Mouse (Mus musculus): ENCODE measurements around the gene Nhlh1. TPM values are rescaled to one million over a fixed set of nuclear protein-coding genes. Genes with fewer than 3 reads are reported as not detected.

Nhlh1 gene
- polyA plus RNA-seq, 1 experiment: 0.02 TPM

DNA sequence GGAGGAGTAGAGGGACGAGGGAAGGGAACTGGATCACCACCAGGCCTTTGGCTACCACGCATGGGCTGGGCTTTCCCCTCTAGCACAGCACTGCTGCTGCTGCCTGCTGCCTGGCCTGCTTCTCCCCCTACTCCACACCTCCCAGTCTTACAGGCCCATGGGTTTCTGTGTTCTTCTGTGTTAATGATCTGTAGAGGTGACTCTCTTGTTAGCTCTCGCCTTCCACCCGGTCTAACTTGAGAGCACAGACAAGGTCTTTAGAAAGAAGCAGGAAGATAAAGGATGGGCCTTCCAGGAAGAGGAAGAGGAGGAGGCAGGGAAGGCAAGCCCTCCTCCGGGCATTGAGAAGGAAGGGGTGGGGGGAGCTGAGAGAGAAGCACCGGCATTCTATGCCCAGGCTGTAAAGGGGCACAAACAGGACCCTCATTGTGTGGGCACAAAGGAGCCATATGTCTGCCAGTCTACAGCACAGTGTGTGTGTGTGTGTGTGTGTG lies 9.1 kb downstream of the Nhlh1 start:
- Histone ChIP-seq H3K79me2 (ENCODE audit: control insufficient read depth, insufficient read depth) (no peaks in the 10 kb centered on the region), H3K27me3 (ENCODE audit: control insufficient read depth, insufficient read depth, insufficient read length) (peaks cover 4% of the 10 kb centered on the region), H3K4me2 (ENCODE audit: low read depth) (no peak overlapping the region), H3ac (ENCODE audit: control insufficient read depth, insufficient read length) (no peak overlapping the region), H3K4me3 (no peak overlapping the region), H3K36me3 (ENCODE audit: control insufficient read depth, insufficient read depth) (no peaks in the 10 kb centered on the region)
- no peak for TF ChIP-seq REST (IDR thresholded peaks at IDR 0.05; ENCODE audit: insufficient read depth, insufficient read length)
- TF ChIP-seq E2F4 (IDR thresholded peaks at IDR 0.05; ENCODE audit: insufficient read depth): no peak
- no peak for TF ChIP-seq SRF (IDR thresholded peaks at IDR 0.05; ENCODE audit: control insufficient read depth, insufficient read length, low read depth)
- no peak for TF ChIP-seq POLR2AphosphoS2 (IDR thresholded peaks at IDR 0.05; ENCODE audit: insufficient read length, low read depth)
- TF ChIP-seq POLR2A (IDR thresholded peaks at IDR 0.05; ENCODE audit: insufficient read length, low read depth): no peak
- no peak for TF ChIP-seq CEBPB (IDR thresholded peaks at IDR 0.05; ENCODE audit: insufficient read depth, poor library complexity, severe bottlenecking)
- no peak for TF ChIP-seq TCF3 (IDR thresholded peaks at IDR 0.05; ENCODE audit: insufficient read length, low read depth)
- no peak for TF ChIP-seq MAX (IDR thresholded peaks at IDR 0.05; ENCODE audit: low read depth)
- TF ChIP-seq USF1 (IDR thresholded peaks at IDR 0.05; ENCODE audit: low read depth): no peak
- TF ChIP-seq MYOG (IDR thresholded peaks at IDR 0.05; ENCODE audit: control insufficient read depth in 1 of 3, insufficient read depth in 1 of 3, insufficient read length in 2 of 3, low read depth in 2 of 3): no peak
- TF ChIP-seq MYOD1 (IDR thresholded peaks at IDR 0.05; ENCODE audit: control insufficient read depth in 1 of 3, insufficient read length in 2 of 3, low read depth in 2 of 3): no peak
- TF ChIP-seq TCF12 (IDR thresholded peaks at IDR 0.05; ENCODE audit: insufficient read depth, poor library complexity, severe bottlenecking): no peak

DNA sequence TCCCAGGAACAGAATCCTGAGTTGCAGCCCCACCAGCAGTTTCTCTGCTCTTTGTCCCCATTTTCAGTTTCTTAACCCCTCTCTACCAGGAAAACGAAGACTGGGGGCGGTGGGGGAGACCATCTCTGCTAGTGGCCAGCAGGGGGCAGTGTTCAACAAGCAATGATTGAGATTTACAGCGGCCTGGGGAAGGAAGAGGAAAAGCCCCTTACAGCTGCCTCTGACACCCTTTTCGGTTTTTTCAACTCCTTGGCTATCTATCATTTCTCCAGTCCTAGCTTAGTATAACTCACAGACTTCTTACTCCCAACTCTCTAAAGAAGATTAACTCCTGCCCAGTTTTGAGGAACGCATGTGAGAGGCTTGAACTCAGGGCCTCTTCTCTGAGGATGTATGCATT lies 10.4 kb downstream of the Nhlh1 start:
- Histone ChIP-seq H3K27me3 (ENCODE audit: control insufficient read depth, insufficient read depth, insufficient read length) (peaks cover 4% of the 10 kb centered on the region), H3K79me2 (ENCODE audit: control insufficient read depth, insufficient read depth) (no peaks in the 10 kb centered on the region), H3K4me3 (no peak overlapping the region), H3K4me2 (ENCODE audit: low read depth) (peak overlapping the region; percentile 36), H3ac (ENCODE audit: control insufficient read depth, insufficient read length) (no peak overlapping the region), H3K36me3 (ENCODE audit: control insufficient read depth, insufficient read depth) (no peaks in the 10 kb centered on the region)
- TF ChIP-seq POLR2A (IDR thresholded peaks at IDR 0.05; ENCODE audit: insufficient read length, low read depth): no peak

DNA sequence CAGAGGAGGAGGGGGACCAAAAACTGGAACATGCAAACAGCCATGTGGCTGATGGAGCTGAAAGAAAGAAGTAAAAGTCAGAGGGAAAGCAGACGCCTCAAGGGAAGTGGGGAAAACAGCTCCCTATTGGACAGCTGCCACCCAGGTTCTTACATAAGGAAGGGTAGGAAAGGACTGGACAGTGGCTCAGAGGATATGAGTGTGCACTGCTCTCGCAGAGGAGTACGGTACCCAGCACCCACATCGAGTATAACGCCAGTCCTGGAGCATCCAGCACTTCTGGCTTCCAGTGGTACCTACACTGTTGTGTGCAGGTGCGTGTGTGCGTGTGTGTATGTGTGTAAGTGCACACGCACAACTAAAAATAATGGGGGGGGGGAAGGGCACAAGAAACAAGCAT lies 11.0 kb downstream of the Nhlh1 start:
- Histone ChIP-seq H3K27me3 (ENCODE audit: control insufficient read depth, insufficient read depth, insufficient read length) (peaks cover 4% of the 10 kb centered on the region), H3ac (ENCODE audit: control insufficient read depth, insufficient read length) (no peak overlapping the region), H3K4me2 (ENCODE audit: low read depth) (no peak overlapping the region), H3K4me3 (no peak overlapping the region), H3K79me2 (ENCODE audit: control insufficient read depth, insufficient read depth) (no peaks in the 10 kb centered on the region), H3K36me3 (ENCODE audit: control insufficient read depth, insufficient read depth) (no peaks in the 10 kb centered on the region)
- TF ChIP-seq E2F4 (IDR thresholded peaks at IDR 0.05; ENCODE audit: insufficient read depth): no peak
- TF ChIP-seq TCF3 (IDR thresholded peaks at IDR 0.05; ENCODE audit: insufficient read length, low read depth): no peak
- no peak for TF ChIP-seq REST (IDR thresholded peaks at IDR 0.05; ENCODE audit: insufficient read depth, insufficient read length)
- no peak for TF ChIP-seq USF1 (IDR thresholded peaks at IDR 0.05; ENCODE audit: low read depth)
- no peak for TF ChIP-seq MYOG (IDR thresholded peaks at IDR 0.05; ENCODE audit: control insufficient read depth in 1 of 3, insufficient read depth in 1 of 3, insufficient read length in 2 of 3, low read depth in 2 of 3)
- no peak for TF ChIP-seq MAX (IDR thresholded peaks at IDR 0.05; ENCODE audit: low read depth)
- TF ChIP-seq POLR2A (IDR thresholded peaks at IDR 0.05; ENCODE audit: insufficient read length, low read depth): no peak
- TF ChIP-seq SRF (IDR thresholded peaks at IDR 0.05; ENCODE audit: control insufficient read depth, insufficient read length, low read depth): no peak
- no peak for TF ChIP-seq POLR2AphosphoS2 (IDR thresholded peaks at IDR 0.05; ENCODE audit: insufficient read length, low read depth)

DNA sequence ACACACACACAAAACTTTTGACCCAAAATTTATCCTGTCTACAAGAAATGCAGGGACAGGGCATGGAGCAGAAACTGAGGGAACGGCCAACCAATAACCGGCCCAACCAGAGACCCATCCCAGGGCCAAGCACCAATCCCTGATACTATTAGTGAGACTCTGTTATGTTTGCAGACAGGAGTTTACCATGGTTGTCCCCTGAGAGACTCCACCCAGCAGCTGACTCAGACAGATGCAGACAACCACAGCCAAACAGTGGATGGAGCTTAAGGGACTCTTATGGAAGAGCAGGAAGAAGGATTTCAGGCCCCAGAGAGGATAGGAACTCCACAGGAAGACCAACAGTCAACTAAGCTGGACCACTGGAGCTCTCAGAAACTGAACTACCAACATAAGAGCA lies 27.5 kb downstream of the Nhlh1 start:
- Histone ChIP-seq H3K79me2 (ENCODE audit: control insufficient read depth, insufficient read depth) (no peaks in the 10 kb centered on the region), H3ac (ENCODE audit: control insufficient read depth, insufficient read length) (no peak overlapping the region), H3K27me3 (ENCODE audit: control insufficient read depth, insufficient read depth, insufficient read length) (no peaks in the 10 kb centered on the region), H3K36me3 (ENCODE audit: control insufficient read depth, insufficient read depth) (no peaks in the 10 kb centered on the region), H3K4me2 (ENCODE audit: low read depth) (peak overlapping the region; percentile 48), H3K4me3 (no peak overlapping the region)
- TF ChIP-seq E2F4 (IDR thresholded peaks at IDR 0.05; ENCODE audit: insufficient read depth): no peak
- no peak for TF ChIP-seq USF1 (IDR thresholded peaks at IDR 0.05; ENCODE audit: low read depth)
- no peak for TF ChIP-seq POLR2AphosphoS2 (IDR thresholded peaks at IDR 0.05; ENCODE audit: insufficient read length, low read depth)
- no peak for TF ChIP-seq MAX (IDR thresholded peaks at IDR 0.05; ENCODE audit: low read depth)
- no peak for TF ChIP-seq TCF3 (IDR thresholded peaks at IDR 0.05; ENCODE audit: insufficient read length, low read depth)
- TF ChIP-seq SRF (IDR thresholded peaks at IDR 0.05; ENCODE audit: control insufficient read depth, insufficient read length, low read depth): no peak
- TF ChIP-seq TCF12 (IDR thresholded peaks at IDR 0.05; ENCODE audit: insufficient read depth, poor library complexity, severe bottlenecking): no peak
- no peak for TF ChIP-seq MYOG (IDR thresholded peaks at IDR 0.05; ENCODE audit: control insufficient read depth in 1 of 3, insufficient read depth in 1 of 3, insufficient read length in 2 of 3, low read depth in 2 of 3)

DNA sequence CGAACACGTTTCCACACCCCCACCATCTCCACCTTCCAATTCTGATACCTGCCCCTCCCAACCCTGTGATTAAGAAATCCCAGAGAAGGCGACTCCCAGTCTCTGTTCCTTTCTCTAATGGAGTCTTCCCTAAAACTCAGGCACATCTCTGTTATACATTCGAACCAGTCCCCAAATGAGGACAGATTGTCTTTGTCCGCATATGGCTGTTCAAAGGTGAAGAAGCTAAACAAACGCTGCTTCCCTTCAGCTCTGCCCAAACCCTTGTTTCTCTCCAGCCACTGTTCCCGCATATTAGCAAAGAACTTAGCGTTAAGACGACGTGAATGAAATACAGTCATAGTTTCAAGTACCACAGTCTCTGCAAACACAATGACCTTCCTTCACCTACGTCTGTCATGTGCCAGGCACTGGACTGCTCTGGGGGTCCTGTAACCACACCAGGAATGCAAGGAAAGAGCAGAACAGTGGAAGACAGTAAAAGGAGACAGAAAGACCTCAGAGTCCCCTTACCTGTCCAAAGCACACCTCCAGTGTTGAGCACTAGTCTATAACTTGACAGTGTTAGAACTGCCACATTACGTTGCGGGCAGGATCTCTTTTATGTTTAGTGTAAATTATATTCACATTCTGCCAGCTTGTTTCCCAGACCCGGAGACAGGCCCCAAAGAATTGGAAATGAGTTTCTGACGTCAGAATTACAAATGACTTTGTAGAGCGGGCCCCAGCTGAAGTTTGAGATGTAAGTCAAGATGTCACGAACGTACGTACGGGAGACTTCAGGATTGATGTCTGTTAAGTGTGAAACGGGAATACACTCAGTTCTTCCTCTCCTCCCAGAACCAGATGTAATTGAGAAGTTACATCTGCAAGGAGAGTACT lies 28.7 kb downstream of the Nhlh1 start, which contains the start of gene Vangl2:
Vangl2 (minus strand) TSS at position 51 of the 882 bp plus-strand sequence.
- Histone ChIP-seq H3K79me2 (ENCODE audit: control insufficient read depth, insufficient read depth) (peaks cover under 1% of the 10 kb centered on the region), H3K36me3 (ENCODE audit: control insufficient read depth, insufficient read depth) (no peaks in the 10 kb centered on the region), H3K4me3 (peak within 1 kb of the TSS; percentile 40), H3ac (ENCODE audit: control insufficient read depth, insufficient read length) (peak within 1 kb of the TSS; percentile 40), H3K4me2 (ENCODE audit: low read depth) (peak within 1 kb of the TSS; percentile 92), H3K27me3 (ENCODE audit: control insufficient read depth, insufficient read depth, insufficient read length) (no peaks in the 10 kb centered on the region)
- TF ChIP-seq TCF12 (IDR thresholded peaks at IDR 0.05; ENCODE audit: insufficient read depth, poor library complexity, severe bottlenecking) (no peak), POLR2A (IDR thresholded peaks at IDR 0.05; ENCODE audit: insufficient read length, low read depth) (no peak), TCF3 (IDR thresholded peaks at IDR 0.05; ENCODE audit: insufficient read length, low read depth) (no peak), POLR2AphosphoS2 (IDR thresholded peaks at IDR 0.05; ENCODE audit: insufficient read length, low read depth) (no peak), MAX (IDR thresholded peaks at IDR 0.05; ENCODE audit: low read depth) (no peak), CEBPB (IDR thresholded peaks at IDR 0.05; ENCODE audit: insufficient read depth, poor library complexity, severe bottlenecking) (no peak), USF1 (IDR thresholded peaks at IDR 0.05; ENCODE audit: low read depth) (no peak)

All from myocyte (in vitro differentiated cells).